Mouse (Mus musculus) embryo, embryonic 11 days (tissue): Measurements from ENCODE around the gene Ambra1.

Source experiments
- DNase-seq: peaks from one replicate; pipeline ENCODE4 v3.0.0-alpha.2; 2015

The Ambra1 gene

DNA sequence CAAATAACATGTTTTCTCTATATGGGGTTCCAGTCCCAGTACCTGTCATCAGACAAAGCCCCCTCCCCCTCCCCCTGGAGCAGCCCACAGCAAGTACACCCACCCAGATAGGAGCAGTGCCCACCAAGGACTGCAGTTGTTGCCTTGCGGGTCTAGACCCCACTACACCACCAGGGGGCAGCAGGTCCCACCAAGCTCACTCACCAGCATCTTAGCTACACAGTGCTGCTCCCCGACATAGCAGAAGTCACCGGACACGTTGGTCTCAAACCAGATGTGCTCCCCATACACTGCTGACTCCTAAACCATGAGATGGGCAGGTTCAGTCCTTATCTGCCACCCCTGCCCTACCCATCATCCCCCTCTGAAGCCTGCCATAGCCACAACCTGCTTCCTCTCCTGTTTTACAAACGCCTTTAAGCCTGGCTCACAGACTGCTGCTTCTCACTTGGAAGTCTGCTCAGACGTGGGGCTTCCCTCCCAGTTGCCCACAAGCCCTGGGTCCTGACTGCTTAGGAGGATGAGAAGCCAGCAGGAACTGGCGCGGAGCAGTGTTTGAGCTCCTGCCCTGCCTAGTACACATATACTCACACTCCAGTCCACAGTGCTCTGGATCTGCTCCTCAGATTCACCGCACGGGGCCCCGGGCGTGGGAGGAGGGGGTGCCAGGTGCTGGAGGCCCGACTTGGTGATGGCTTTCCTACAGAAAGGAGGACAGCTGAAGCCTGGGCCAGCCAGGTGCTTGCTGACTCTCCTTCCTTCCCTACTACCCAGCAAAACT is 214.4 kb downstream of the Ambra1 start:
- peak; percentile 81 for DNase-seq

DNA sequence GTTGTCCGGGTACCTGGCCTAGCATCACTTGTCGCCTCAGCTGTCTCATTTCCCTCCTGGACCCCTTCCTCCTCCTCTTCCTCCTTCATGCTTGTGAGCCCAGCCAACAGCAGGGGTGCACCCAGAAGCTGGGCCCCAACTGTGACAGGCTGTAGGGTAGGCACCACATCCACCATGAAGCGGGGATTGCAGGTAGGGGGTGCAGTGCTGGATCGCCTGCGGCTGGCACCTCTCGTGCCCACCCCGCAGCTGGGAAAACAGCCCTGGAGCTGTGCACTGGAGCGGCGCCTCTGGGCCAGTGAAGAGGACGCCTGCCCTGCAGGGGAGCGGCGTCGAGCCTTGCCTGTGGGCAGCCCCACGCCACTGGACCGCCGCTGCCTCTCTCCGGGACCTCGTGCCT is 215.5 kb downstream of the Ambra1 start, which contains the start of gene Gm9821:
Gene Gm9821, plus strand, starts transcription at position 221 of the 400 bp plus-strand sequence.
- DNase-seq, result no peak

GRCm38 (mm10) chr2:91946836-91947235 is 216.9 kb downstream of the Ambra1 start:
- DNase-seq, result no peak

- no peak for DNase-seq
These were observed 217.6 kb downstream of the Ambra1 start for GRCm38 (mm10) chr2:91947397-91948150.

GRCm38 (mm10) chr2:91948151-91948509 is 218.2 kb downstream of the Ambra1 start:
- no peak for DNase-seq

GRCm38 (mm10) chr2:91948792-91949241 is 218.9 kb downstream of the Ambra1 start:
- DNase-seq, result no peak

DNA sequence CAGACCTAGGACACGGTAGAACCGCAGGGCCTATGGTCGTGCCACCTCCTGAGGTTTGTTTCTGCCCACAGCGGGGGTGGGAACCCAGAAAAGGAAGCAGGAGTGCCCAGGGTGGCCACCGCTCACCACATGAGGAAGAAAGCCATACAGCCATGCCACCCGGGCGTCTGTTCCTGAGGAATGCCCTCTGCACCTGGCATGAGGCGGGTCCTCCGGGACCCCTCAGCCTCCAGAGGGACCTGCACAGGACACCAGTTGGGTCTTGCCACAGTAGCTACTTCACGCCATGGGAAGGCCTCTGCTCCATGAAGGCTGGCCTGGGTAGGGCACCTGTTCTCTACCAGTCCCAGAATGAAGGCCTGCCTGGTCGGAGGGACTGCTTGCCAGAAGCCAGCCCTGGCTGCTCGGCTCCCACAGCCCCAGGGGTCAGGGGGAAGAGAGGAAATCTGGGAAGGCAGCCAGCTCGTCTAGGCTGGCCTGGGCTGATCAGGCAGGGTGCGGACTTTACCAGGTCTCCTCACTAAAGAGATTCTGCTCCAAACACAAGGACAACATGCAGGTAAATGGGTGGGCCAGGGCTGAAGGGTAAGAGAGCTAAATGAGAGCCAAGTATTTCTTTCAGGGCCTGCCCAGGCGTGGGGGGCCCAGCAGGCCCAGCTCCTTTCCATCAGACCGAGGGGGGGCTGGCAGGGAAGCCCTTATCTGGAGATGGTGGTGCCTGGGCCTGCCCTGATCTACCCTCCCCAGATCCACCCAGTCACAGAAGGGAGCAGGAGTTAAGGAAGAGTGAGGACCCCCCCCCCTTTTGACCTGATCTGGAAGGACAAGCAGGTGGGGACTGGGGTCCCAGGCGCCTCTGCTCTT is 219.7 kb downstream of the Ambra1 start:
- DNase-seq, result no peak

DNA sequence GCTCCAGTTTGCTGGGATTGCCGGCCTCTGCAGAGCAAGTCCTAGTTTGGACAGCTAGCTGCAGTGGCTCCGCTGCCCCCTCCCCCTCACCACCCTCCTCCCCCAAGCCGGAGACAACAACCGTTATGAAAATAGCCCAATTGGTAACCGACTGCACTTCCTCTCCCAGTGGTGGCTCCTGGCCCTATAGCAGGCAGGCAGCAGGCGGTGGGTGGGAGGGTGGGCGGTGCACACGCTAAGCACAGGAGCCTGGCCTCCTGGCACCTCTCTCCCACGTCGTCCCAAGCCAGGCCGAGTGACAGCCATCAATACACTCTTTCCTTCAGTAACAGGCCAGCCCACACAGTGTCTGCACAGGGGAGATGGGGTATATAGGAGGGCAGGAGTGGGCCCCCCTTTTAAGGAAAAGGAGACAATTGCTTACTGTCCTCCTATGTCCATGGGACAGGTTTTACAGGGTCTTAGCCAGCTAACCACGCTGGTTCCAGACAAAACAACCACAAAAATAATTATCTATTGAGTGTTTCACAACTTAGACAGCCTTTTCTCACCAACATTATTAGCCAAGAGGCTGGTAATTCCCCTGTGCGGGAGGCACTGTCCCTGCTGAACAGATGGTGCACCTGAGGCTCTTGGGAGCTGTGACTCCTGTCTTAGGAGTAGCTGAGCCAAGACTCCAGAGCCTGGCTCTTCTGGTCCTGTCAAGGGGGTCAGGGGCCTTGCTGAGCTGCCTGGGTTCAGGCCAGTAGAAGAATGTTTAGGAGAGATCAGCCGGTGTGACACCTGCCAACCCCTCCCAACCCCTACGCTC is 220.5 kb downstream of the Ambra1 start:
- peak; percentile 66 for DNase-seq

DNA sequence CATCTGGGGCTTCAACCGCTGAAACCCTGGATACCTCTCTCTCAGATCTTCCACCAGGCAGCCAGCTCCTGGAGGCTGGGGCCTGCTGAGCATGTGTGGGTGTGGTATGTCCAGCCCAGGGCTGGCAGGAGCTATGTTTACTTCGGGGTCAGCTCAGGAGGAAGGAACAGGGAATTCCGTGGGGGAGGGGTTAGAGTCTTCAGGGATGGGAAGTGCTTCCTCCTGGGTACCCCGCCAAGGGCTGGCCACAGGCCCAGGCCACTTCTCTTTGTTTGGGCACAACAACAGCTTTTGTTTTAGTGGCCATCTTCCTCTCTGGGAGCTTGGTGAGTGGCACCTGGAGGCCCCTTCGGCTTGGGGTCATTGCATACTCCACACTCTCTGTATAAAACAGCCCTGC is 223.9 kb downstream of the Ambra1 start:
- no peak for DNase-seq

DNA sequence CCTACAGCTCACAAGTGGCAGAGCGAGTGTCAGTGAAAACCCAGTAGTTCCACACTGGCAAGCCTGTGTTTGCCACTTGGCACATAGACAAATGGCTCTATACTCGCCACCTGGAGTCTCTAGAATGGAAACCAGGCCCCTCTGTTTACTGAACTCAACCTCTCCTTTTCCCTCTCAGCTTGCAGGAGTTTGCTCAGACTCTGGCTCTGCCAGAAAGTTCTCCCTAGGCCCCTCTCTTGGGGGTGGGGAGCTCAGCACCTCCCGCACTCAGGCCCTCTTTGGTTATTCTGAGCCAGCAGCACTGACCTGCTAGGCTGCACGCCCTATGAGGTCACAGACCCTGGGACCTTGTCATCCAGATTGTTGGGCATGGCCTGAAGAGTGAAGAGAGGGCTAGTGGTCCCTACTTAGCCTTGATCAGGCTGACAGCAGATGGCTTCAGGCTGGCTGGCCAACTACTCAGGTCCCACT is 225.2 kb downstream of the Ambra1 start:
- DNase-seq, result no peak

- no peak for DNase-seq
These were observed 225.9 kb downstream of the Ambra1 start for GRCm38 (mm10) chr2:91955875-91956274.

- DNase-seq, result no peak
These were observed 227.2 kb downstream of the Ambra1 start for GRCm38 (mm10) chr2:91957096-91957495.

GRCm38 (mm10) chr2:91958049-91958448 is 228.1 kb downstream of the Ambra1 start:
- no peak for DNase-seq

GRCm38 (mm10) chr2:91958701-91959457 is 228.9 kb downstream of the Ambra1 start:
- peak; percentile 77 for DNase-seq

DNA sequence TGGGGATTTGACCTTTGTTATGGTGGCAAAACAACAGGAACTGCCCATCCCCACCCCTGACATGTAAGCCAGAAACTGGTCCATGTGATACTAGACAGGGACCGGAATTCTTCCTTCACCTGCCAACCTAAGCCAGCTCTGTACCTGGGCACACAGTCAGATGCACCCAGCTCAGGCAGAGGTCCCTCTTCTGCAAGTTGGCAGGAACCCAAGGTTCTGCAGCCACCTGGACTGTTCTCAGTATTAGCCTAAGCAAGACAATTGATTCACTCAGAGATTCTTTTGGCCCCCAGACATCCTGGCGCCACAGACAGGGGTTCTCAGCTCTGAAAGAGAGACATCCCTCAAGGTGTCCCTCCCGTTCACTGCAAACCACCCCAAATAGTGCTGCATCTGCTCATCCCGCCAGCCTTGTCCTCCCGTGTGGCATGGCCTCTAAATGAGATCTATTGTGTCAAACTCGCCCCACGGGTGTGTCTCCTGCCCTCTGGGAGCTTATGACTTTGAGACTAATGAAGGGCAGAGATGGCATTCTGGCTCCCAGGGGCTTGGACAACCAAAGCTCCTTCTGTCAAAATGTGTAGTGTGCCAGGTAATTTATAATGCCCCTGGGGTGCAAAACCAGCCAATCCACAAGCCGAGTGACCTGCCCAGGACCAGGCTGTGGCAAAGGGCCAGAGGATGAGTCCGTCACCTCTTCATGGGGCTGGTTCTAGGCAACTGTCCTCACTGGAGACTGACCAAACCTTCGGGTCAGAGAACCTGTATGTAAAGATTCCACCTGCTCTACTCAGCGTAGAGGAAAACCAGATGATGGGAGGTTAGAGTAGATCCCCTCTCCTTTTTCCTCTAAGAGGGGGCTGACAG is 229.8 kb downstream of the Ambra1 start:
- no peak for DNase-seq

GRCm38 (mm10) chr2:91960459-91960858 is 230.5 kb downstream of the Ambra1 start:
- no peak for DNase-seq

- no peak for DNase-seq
These were observed 232.2 kb downstream of the Ambra1 start for GRCm38 (mm10) chr2:91961901-91962761.

- DNase-seq, result no peak
These were observed 233.0 kb downstream of the Ambra1 start for GRCm38 (mm10) chr2:91962864-91963401.

- peak; percentile 95 for DNase-seq
These were observed 233.6 kb downstream of the Ambra1 start for GRCm38 (mm10) chr2:91963443-91963932.
